Mouse (Mus musculus) heart, embryonic 12.5 days (tissue): ENCODE measurements around the gene S1pr4. TPM values are rescaled to one million over a fixed set of nuclear protein-coding genes. Genes with fewer than 3 reads are reported as not detected.

Experiments used
- ATAC-seq: fragments of 200-750 bp; cut with Nextera tagmentation; 2 replicates; pipeline ENCODE4 v1.8.0; 2017; ENCODE audit warnings: moderate TSS enrichment, moderate library complexity; ENCODE audit not compliant: insufficient number of reproducible peaks, low FRiP score
- H3K27ac ChIP-seq: fragments of 300-500 bp; sonication (generic); 2 replicates; pipeline ENCODE4 v1.5.1; 2016; ENCODE audit warnings: mild to moderate bottlenecking, moderate library complexity; ENCODE audit not compliant: poor library complexity, severe bottlenecking
- H3K27me3 ChIP-seq: fragments of 300-500 bp; sonication (generic); replicated peaks from 2 replicates; pipeline ENCODE4 v1.6.1; 2016; ENCODE audit warnings: mild to moderate bottlenecking, moderate library complexity
- H3K36me3 ChIP-seq: fragments of 300-500 bp; sonication (generic); 2 replicates; pipeline ENCODE4 v1.6.1; 2016; ENCODE audit warnings: mild to moderate bottlenecking, moderate library complexity
- H3K4me1 ChIP-seq: fragments of 300-500 bp; sonication (generic); replicated peaks from 2 replicates; pipeline ENCODE4 v1.6.1; 2016; ENCODE audit warnings: mild to moderate bottlenecking
- H3K4me2 ChIP-seq: fragments of 300-500 bp; sonication (generic); 2 replicates; pipeline ENCODE4 v1.6.1; 2016; ENCODE audit warnings: mild to moderate bottlenecking, moderate library complexity
- H3K4me3 ChIP-seq: fragments of 300-500 bp; sonication (generic); 2 replicates; pipeline ENCODE4 v1.5.1; 2016; ENCODE audit warnings: mild to moderate bottlenecking
- H3K9ac ChIP-seq: fragments of 300-500 bp; sonication (generic); 2 replicates; pipeline ENCODE4 v1.6.1; 2016; ENCODE audit warnings: mild to moderate bottlenecking, moderate library complexity
- H3K9me3 ChIP-seq: fragments of 300-500 bp; sonication (generic); replicated peaks from 2 replicates; pipeline ENCODE4 v1.6.1; 2016; ENCODE audit warnings: mild to moderate bottlenecking, moderate library complexity
- WGBS: fragments of 180-500 bp; shearing (Covaris S2); methylation state at CpG from one replicate; pipeline ENCODE4 v1.1.7; 2016; 5-methylcytosine and 5-hydroxymethylcytosine counted together
- microRNA-seq: library from miRNA; unstranded; fragments of <30 nt; microRNA quantifications from one replicate; pipeline ENCODE4, GENCODE M21; 2017
- polyA plus RNA-seq: library from polyadenylated mRNA; unstranded; fragments of >200 nt; fragmentation: Nextera tagmentation; extraction: Ambion mirVana; gene quantifications from 2 replicates; pipeline ENCODE4 v1.2.1, GENCODE M21; 2016

Gene S1pr4
- polyA plus RNA-seq, 1 experiment from 2014 or later, result 0.52 TPM

- WGBS, result 3% methylated on average over 14 of the region's 14 CpGs
- Histone ChIP-seq H3K4me2 (peak overlapping the region; percentile 9; the same call in 1 of the 2 replicates), H3K4me1 (0 out of 2 replicates have a peak, but pooled peaks cover 5% of the 10 kb centered on the region), H3K36me3 (no peaks in the 10 kb centered on the region), H3K27me3 (peaks cover 85% of the 10 kb centered on the region), H3K9me3 (no peaks in the 10 kb centered on the region), H3K9ac (no peak overlapping the region), H3K27ac (no peak overlapping the region), H3K4me3 (no peak overlapping the region)
- ATAC-seq, result no peak
Observed at GRCm38 (mm10) chr10:81452947-81453288, 47.0 kb downstream of the S1pr4 start.

GRCm38 (mm10) chr10:81452237-81452946 is 47.5 kb downstream of the S1pr4 start:
- H3K4me2 ChIP-seq, result peak overlapping the region; percentile 9; the same call in 1 of the 2 replicates
- 0 out of 2 replicates have a peak, but pooled peaks cover 5% of the 10 kb centered on the region for H3K4me1 ChIP-seq
- H3K27ac ChIP-seq, result no peak overlapping the region
- no peaks in the 10 kb centered on the region for H3K36me3 ChIP-seq
- no peak overlapping the region for H3K4me3 ChIP-seq
- H3K27me3 ChIP-seq, result peaks cover 82% of the 10 kb centered on the region
- no peaks in the 10 kb centered on the region for H3K9me3 ChIP-seq
- ATAC-seq, result no peak
- WGBS, result 8% methylated on average over 36 of the region's 36 CpGs
- H3K9ac ChIP-seq, result no peak overlapping the region; the same call in 1 of the 2 replicates

GRCm38 (mm10) chr10:81451365-81451745 is 48.6 kb downstream of the S1pr4 start:
- 41% methylated on average over 6 of the region's 6 CpGs for WGBS
- Histone ChIP-seq H3K4me3 (no peak overlapping the region), H3K4me1 (0 out of 2 replicates have a peak, but pooled peaks cover 5% of the 10 kb centered on the region), H3K27me3 (peaks cover 78% of the 10 kb centered on the region), H3K9ac (no peak overlapping the region), H3K27ac (no peak overlapping the region), H3K4me2 (no peak overlapping the region), H3K36me3 (no peaks in the 10 kb centered on the region), H3K9me3 (no peaks in the 10 kb centered on the region)
- ATAC-seq, result no peak

- no peak overlapping the region for H3K4me3 ChIP-seq
- no peaks in the 10 kb centered on the region for H3K9me3 ChIP-seq
- WGBS, result 49% methylated on average over 9 of the region's 9 CpGs
- no peak overlapping the region for H3K27ac ChIP-seq
- no peak overlapping the region for H3K9ac ChIP-seq
- peaks cover 72% of the 10 kb centered on the region for H3K27me3 ChIP-seq
- H3K4me1 ChIP-seq, result 0 out of 2 replicates have a peak, but pooled peaks cover 5% of the 10 kb centered on the region
- no peak overlapping the region for H3K4me2 ChIP-seq
- ATAC-seq, result no peak
- H3K36me3 ChIP-seq, result no peaks in the 10 kb centered on the region
Observed at GRCm38 (mm10) chr10:81450641-81451364, 49.1 kb downstream of the S1pr4 start.

GRCm38 (mm10) chr10:81450140-81450539 is 49.8 kb downstream of the S1pr4 start:
- H3K4me3 ChIP-seq, result no peak overlapping the region

More at GRCm38 (mm10) chr10:81450140-81450539, 49.8 kb downstream of the S1pr4 start:
- Histone ChIP-seq H3K27ac (no peak overlapping the region), H3K4me1 (0 out of 2 replicates have a peak, but pooled peaks cover 5% of the 10 kb centered on the region), H3K9me3 (no peaks in the 10 kb centered on the region), H3K9ac (no peak overlapping the region), H3K36me3 (no peaks in the 10 kb centered on the region), H3K27me3 (peaks cover 66% of the 10 kb centered on the region), H3K4me2 (no peak overlapping the region)
- 3% methylated on average over 7 of the region's 7 CpGs for WGBS
- ATAC-seq, result 0 out of 2 replicates have a peak, but pooled peaks have one; percentile 63

Small RNAs within 50 kb of the gene (microRNA-seq; reads per million reads assigned to microRNA genes)
- gene Gm25595, result not detected

Other genes starting within 250 kb of the S1pr4 start
- 2.0 and 2.2 TPM in 2 replicates for gene Matk, start 247.2 kb downstream of the S1pr4 start, polyA plus RNA-seq
- gene Mrpl54, start 233.2 kb downstream of the S1pr4 start, polyA plus RNA-seq, result 243 and 253 TPM in 2 replicates
- gene Apba3, start 233.2 kb downstream of the S1pr4 start, polyA plus RNA-seq, result 43.3 and 46.1 TPM in 2 replicates
- gene Tjp3, start 208.6 kb downstream of the S1pr4 start, polyA plus RNA-seq, result 1.7 and 2.3 TPM in 2 replicates
- 41.1 and 43.4 TPM in 2 replicates for gene Pip5k1c, start 207.2 kb downstream of the S1pr4 start, polyA plus RNA-seq
- 37.3 and 40.3 TPM in 2 replicates for gene Cactin, start 179.0 kb downstream of the S1pr4 start, polyA plus RNA-seq
- gene Tbxa2r, start 171.4 kb downstream of the S1pr4 start, polyA plus RNA-seq, result 13.4 TPM in 2 replicates
- not detected in 2 replicates for gene Gipc3, start 156.9 kb downstream of the S1pr4 start, polyA plus RNA-seq
- gene Hmg20b, start 149.7 kb downstream of the S1pr4 start, polyA plus RNA-seq, result 107 and 109 TPM in 2 replicates
- gene Mfsd12, start 142.6 kb downstream of the S1pr4 start, polyA plus RNA-seq, result 13.0 and 13.4 TPM in 2 replicates
- gene 4930404N11Rik, start 134.3 kb downstream of the S1pr4 start, polyA plus RNA-seq, result 0.82 and 0.91 TPM in 2 replicates
- gene Fzr1, start 121.6 kb downstream of the S1pr4 start, polyA plus RNA-seq, result 96.4 and 99.5 TPM in 2 replicates
- 66.7 and 66.9 TPM in 2 replicates for gene Dohh, start 115.7 kb downstream of the S1pr4 start, polyA plus RNA-seq
- gene Gm48551, start 115.7 kb downstream of the S1pr4 start, polyA plus RNA-seq, result 1.9 and 2.2 TPM in 2 replicates
- gene Gm48552, start 111.1 kb downstream of the S1pr4 start, polyA plus RNA-seq, result 1.2 and 1.8 TPM in 2 replicates
- 2.9 and 4.3 TPM in 2 replicates for gene Smim24, start 107.1 kb downstream of the S1pr4 start, polyA plus RNA-seq
- 39.3 and 40.7 TPM in 2 replicates for gene Nfic, start 44.5 kb downstream of the S1pr4 start, polyA plus RNA-seq
- gene Celf5, start 17.4 kb downstream of the S1pr4 start, polyA plus RNA-seq, result 0.19 and 0.28 TPM in 2 replicates
- 54.9 and 60.2 TPM in 2 replicates for gene Ncln, start 3.7 kb downstream of the S1pr4 start, polyA plus RNA-seq
- 1.9 and 2.3 TPM in 2 replicates for gene Gna15, start 24.1 kb upstream of the S1pr4 start, polyA plus RNA-seq
- 58.4 and 66.2 TPM in 2 replicates for gene Gna11, start 45.1 kb upstream of the S1pr4 start, polyA plus RNA-seq
- 636 and 677 TPM in 2 replicates for gene Aes, start 59.4 kb upstream of the S1pr4 start, polyA plus RNA-seq
- gene Tle2, start 74.4 kb upstream of the S1pr4 start, polyA plus RNA-seq, result 25.8 and 30.8 TPM in 2 replicates
- 27.2 and 27.4 TPM in 2 replicates for gene Tle6, start 100.9 kb upstream of the S1pr4 start, polyA plus RNA-seq
- 0.50 and 0.72 TPM in 2 replicates for gene BC025920, start 106.1 kb upstream of the S1pr4 start, polyA plus RNA-seq
- 25.4 and 25.6 TPM in 2 replicates for gene Sirt6, start 127.7 kb upstream of the S1pr4 start, polyA plus RNA-seq
- gene Ankrd24, start 128.4 kb upstream of the S1pr4 start, polyA plus RNA-seq, result 9.6 and 12.1 TPM in 2 replicates
- 3.3 and 3.5 TPM in 2 replicates for gene Gm10778, start 148.9 kb upstream of the S1pr4 start, polyA plus RNA-seq
- gene Zfp433, start 204.7 kb upstream of the S1pr4 start, polyA plus RNA-seq, result 10.3 and 11.5 TPM in 2 replicates